Mouse (Mus musculus) E14TG2a.4 (cell line): ENCODE data around the gene Gm21885.
"Not testable (repeated sequence)": the region's sequence is repeated elsewhere in the genome, so short reads cannot be mapped to it uniquely, and the experiment has no call there.

Source experiments
- CTCF ChIP-seq: conservative IDR thresholded peaks from 2 replicates; pipeline ENCODE4 v1.5.1; 2014; ENCODE audit warnings: low read length
- POU5F1 ChIP-seq: IDR thresholded peaks from 2 replicates; pipeline ENCODE4 v1.6.1; 2014; ENCODE audit warnings: low read length, borderline replicate concordance

DNA sequence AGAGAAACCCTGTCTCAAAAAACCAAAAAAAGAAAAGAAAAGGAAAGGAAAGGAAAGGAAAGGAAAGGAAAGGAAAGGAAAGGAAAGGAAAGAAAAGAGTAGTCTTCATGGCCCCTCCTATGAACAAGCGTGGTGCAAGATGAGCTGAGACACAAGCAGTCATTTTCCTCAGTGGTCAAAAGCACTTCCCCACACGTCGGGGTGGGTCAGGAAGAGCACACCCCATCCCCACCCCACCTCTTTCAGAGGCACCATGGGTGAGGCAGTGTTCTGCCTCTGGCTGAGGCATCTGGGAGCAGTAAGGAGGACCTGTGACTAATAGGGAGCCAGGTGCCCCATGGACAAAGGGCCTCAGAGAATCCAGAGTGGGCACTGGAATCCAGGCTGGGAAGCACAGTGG lies 15.5 kb upstream of the Gm21885 start:
- not testable (repeated sequence) for TF ChIP-seq CTCF, POU5F1
